Mouse (Mus musculus) cerebellum, adult 2 months (tissue): Measurements from ENCODE around the gene Akap9. TPM values are rescaled to one million over a fixed set of nuclear protein-coding genes. Genes with fewer than 3 reads are reported as not detected.

Experiments used
- DNase-seq, 2 experiments: peaks; one replicate each; pipeline ENCODE4 v3.0.0; 2021
- H3K27ac ChIP-seq: fragments of 200-500 bp; 2 replicates; pipeline ENCODE4 v1.5.1; 2012; ENCODE audit warnings: low read length, control low read depth, inconsistent platforms; ENCODE audit not compliant: insufficient read depth
- H3K27me3 ChIP-seq: fragments of 200-500 bp; 2 replicates; pipeline ENCODE4 v1.6.1; 2012; ENCODE audit warnings: inconsistent platforms, mild to moderate bottlenecking, low read length, moderate library complexity; ENCODE audit not compliant: control insufficient read depth, insufficient read depth
- H3K4me1 ChIP-seq: fragments of 200-500 bp; 2 replicates; pipeline ENCODE4 v1.6.1; 2011; ENCODE audit warnings: low read length; ENCODE audit not compliant: control insufficient read depth, insufficient read depth
- H3K4me3 ChIP-seq: fragments of 200-500 bp; replicated peaks from 2 replicates; pipeline ENCODE3; 2011; ENCODE audit warnings: mild to moderate bottlenecking, low read depth, low read length, control low read depth; ENCODE audit not compliant: insufficient read depth
- CTCF ChIP-seq: fragments of 200-500 bp; IDR thresholded peaks from 2 replicates; pipeline ENCODE4 v1.5.1; 2011; ENCODE audit warnings: low read depth, mild to moderate bottlenecking, control low read depth, low read length, moderate library complexity, borderline replicate concordance; ENCODE audit not compliant: insufficient read depth
- POLR2A ChIP-seq: fragments of 200-500 bp; IDR thresholded peaks from 2 replicates; pipeline ENCODE4 v1.6.1; 2011; ENCODE audit warnings: low read length, control low read depth, borderline replicate concordance; ENCODE audit not compliant: insufficient read depth
- WGBS: fragments of 180-500 bp; shearing (Covaris S2); methylation state at CpG from one replicate; pipeline ENCODE4 v1.1.7; 2018; 5-methylcytosine and 5-hydroxymethylcytosine counted together
- polyA plus RNA-seq: library from polyadenylated mRNA; depleted of rRNA; stranded (reverse); fragments of >200 nt; gene quantifications from 2 replicates; pipeline ENCODE4 v1.2.3, GENCODE M21; 2012

The Akap9 gene
- polyA plus RNA-seq, 1 experiment = 28.9 TPM

DNA sequence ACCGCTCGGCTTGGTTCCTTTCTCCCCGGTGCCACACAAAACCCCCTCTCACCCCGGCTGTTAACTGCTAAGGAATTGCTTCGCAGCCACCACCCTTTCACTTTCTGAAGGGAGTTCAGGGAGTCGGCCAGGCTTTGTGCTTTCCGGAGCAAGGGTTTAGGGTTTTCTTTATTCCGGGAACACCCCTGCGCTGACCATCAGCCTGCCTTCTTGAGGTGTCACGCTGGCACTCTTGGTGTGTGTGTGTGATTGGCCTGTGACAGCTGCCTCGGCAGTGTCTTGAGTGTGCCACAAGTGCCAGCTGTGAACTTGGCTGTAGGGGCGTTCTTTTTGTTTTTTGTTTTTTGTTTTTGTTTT is 814 bp downstream of the Akap9 start:
- DNase-seq = peak; percentile 44 to 54
- peaks cover 8% of the 10 kb centered on the region for H3K4me1 ChIP-seq
- no peak overlapping the region; the same call in 1 of the 2 replicates for H3K27ac ChIP-seq
- no peaks in the 10 kb centered on the region for H3K27me3 ChIP-seq
- TF ChIP-seq POLR2A (no peak), CTCF (no peak)
- WGBS = under 1% methylated on average over 12 of the region's 12 CpGs
- peak overlapping the region; percentile 97 for H3K4me3 ChIP-seq

DNA sequence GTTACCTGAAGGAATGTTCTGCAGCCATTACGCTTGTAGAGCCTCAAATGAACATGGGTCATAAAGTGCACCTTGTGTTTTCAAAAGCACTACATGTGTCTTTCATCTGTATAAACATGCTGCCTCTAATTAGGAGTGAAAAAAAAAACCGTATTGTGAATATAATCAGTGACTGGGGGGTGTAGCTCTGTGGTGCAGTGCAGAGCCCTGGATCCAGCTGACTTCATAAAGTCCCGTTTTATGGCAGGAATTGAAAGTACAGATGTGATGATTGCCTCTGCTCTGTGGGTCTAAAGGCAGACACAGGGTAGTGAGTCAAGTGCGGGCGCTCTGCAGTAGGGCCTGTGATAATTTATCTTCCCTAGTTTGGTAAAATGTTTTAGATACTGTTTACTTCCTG is 2.9 kb downstream of the Akap9 start:
- Histone ChIP-seq H3K4me1 (peaks cover 8% of the 10 kb centered on the region), H3K27me3 (no peaks in the 10 kb centered on the region), H3K4me3 (no peak overlapping the region), H3K27ac (no peak overlapping the region)
- TF ChIP-seq CTCF (no peak), POLR2A (no peak)
- 67% methylated on average over 5 of the region's 5 CpGs for WGBS
- DNase-seq = no peak

DNA sequence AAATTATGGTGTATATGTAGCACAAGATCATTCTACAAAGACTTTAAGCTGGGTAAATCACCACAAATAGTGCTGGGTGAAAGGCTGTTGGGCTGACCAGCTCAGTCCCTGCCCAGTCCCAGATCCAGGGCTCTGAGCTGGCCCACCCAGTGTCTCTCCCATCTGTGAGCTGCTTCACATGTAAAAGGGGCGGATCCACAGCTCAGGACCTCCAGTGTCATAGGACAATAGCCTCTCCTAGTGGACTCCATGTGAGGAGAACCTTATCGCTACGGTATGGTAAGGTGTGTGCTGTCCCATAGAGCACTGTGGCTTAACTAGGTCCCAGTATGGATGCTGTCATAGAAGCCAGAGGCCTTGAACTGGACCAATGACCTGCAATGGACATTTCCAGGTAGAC is 3.8 kb downstream of the Akap9 start:
- Histone ChIP-seq H3K4me3 (no peak overlapping the region), H3K27me3 (no peaks in the 10 kb centered on the region), H3K4me1 (peaks cover 10% of the 10 kb centered on the region), H3K27ac (no peak overlapping the region)
- 64% methylated on average over 3 of the region's 3 CpGs for WGBS
- no peak for DNase-seq
- no peak for TF ChIP-seq CTCF
- TF ChIP-seq POLR2A = no peak

DNA sequence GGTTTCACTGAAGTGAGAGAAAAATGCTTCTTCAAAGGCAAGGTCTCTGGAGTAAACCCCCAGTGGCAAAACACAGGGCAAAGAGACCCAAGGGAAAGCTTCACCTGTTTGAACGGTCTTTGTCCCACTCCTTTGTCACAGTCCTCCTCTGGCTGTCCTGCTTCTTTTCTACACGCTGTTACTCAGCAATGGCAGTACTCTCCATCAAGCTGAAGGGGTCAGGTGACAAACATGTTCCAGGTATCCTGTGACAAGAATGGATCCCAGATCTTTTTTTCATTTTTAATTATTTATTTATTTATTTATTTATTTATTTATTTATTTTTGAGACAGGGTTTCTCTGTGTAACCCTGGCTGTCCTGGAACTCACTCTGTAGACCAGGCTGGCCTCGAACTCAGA is 5.7 kb downstream of the Akap9 start:
- peaks cover 10% of the 10 kb centered on the region for H3K4me1 ChIP-seq
- H3K27me3 ChIP-seq = no peaks in the 10 kb centered on the region
- no peak for TF ChIP-seq POLR2A
- no peak for TF ChIP-seq CTCF
- H3K4me3 ChIP-seq = no peak overlapping the region
- WGBS = 95% methylated on average over 3 of the region's 3 CpGs
- DNase-seq = no peak
- H3K27ac ChIP-seq = no peak overlapping the region

DNA sequence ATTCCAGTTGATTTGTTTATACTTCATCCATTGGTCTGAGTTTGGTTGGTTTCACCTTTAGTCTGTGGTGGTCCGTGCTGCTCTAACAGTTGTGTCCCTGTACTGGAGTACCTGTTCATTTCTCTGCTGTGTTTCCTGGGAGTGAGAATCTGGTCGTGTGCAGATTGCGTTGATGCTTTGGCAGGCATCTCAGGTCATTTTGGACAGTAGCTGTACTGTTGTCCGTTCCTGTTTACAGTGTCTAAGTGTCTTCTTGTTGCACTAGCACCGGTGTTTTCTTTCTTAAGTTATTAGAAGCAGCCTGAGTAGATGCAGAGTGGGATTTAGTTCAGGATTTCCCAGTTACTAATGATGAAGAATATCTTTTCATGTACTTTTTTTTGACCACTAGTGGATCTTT is 7.4 kb downstream of the Akap9 start:
- Histone ChIP-seq H3K4me1 (peaks cover 3% of the 10 kb centered on the region), H3K4me3 (no peak overlapping the region), H3K27me3 (no peaks in the 10 kb centered on the region), H3K27ac (no peak overlapping the region)
- WGBS = 25% methylated on average over 5 of the region's 5 CpGs
- TF ChIP-seq CTCF = no peak
- no peak for TF ChIP-seq POLR2A
- no peak for DNase-seq

DNA sequence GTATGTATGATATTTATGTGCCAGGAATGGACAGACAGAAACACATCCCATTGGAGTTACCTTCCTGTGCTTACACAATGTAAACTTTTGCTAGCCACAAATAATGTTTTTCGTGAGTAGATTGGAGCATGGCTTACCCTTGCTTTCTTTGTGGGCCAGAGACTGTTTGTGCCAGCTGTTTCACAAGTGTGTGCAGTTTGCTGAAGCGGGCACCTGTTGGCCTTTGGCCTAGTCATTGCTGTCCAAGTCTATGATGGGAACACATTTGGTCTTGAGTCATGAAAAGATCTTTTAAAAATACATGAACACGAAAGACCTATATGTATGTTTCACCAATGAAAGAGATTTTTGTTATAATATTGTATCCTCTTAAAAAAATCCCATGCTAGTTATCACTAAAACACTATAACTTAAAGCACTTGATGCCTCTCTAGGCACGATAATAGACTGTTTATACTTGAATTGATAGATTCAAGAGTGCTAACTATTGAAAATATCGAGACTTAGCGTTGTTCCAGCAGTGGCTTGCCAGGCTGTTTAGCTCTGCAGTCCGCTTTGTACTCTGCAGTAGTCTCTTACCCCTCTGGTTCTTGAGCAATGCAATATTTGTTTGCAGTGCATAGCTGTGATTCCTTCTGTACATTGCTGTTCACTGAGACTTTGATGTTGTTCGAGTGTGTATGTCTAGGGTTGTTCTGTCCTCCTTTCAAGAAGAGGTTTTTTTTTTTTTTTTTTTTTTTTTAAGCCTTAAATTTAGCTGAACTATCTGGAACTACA is 8.1 kb downstream of the Akap9 start:
- Histone ChIP-seq H3K4me1 (0 out of 2 replicates have a peak, but pooled peaks cover 2% of the 10 kb centered on the region), H3K4me3 (no peak overlapping the region), H3K27me3 (no peaks in the 10 kb centered on the region), H3K27ac (no peak overlapping the region)
- TF ChIP-seq POLR2A = no peak
- no peak for TF ChIP-seq CTCF
- WGBS = 83% methylated on average over 8 of the region's 8 CpGs
- DNase-seq = no peak

DNA sequence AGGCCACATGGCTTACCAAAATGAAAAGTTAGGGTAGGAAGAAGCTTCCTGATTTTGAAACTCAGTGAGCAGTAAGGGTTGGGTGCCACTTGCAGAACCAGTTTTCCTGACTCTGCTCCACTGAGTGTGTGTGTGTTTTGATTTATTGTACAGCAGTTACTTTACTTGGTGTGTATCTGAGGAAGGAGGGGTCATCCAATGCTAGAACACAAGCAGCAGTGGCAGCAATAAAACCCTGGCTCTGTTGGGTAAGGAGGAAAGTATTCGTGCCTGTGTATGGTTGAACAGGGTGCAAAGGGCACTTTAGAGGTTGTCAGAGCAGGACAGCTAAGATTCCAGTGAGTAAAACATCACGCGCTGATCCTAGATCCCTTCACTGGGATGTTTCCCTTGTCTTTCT is 11.1 kb downstream of the Akap9 start:
- Histone ChIP-seq H3K27me3 (no peaks in the 10 kb centered on the region), H3K27ac (no peak overlapping the region), H3K4me1 (0 out of 2 replicates have a peak, but pooled peaks cover 2% of the 10 kb centered on the region), H3K4me3 (no peak overlapping the region)
- DNase-seq = no peak
- 96% methylated on average over 3 of the region's 3 CpGs for WGBS
- TF ChIP-seq CTCF (no peak), POLR2A (no peak)

DNA sequence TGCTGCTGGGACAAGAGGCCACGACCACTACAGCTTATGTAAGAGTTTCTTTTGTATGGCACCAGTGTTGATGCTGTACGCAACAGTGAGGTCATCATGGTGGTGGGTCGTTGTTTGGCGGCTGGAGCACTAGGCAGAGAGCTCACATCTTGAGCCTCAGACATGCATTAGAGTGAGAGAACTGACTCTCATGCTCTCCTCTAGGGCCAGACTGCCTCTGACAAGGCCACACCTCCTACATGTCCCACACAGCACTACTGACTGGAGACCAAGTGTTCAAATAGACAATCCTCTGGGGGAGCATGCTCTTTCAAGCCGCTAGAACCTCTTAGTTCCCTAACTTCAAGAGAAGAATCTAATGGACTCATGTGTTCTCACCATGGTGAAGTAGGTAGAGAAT is 11.5 kb downstream of the Akap9 start:
- H3K27me3 ChIP-seq = no peaks in the 10 kb centered on the region
- H3K4me1 ChIP-seq = 0 out of 2 replicates have a peak, but pooled peaks cover 2% of the 10 kb centered on the region
- TF ChIP-seq CTCF = no peak
- no peak for TF ChIP-seq POLR2A
- H3K4me3 ChIP-seq = no peak overlapping the region
- 94% methylated on average over 5 of the region's 5 CpGs for WGBS
- DNase-seq = no peak
- H3K27ac ChIP-seq = no peak overlapping the region
